Mouse (Mus musculus) neural tube, embryonic 11.5 days (tissue): ENCODE results near the gene Ublcp1. TPM values are rescaled to one million over a fixed set of nuclear protein-coding genes. Genes with fewer than 3 reads are reported as not detected.

Experiments
- ATAC-seq: fragments of 200-750 bp; cut with Nextera tagmentation; 2 replicates; pipeline ENCODE4 v1.8.0; 2017; ENCODE audit warnings: moderate number of reproducible peaks, mild to moderate bottlenecking, moderate TSS enrichment, moderate library complexity; ENCODE audit not compliant: insufficient read depth, low FRiP score, low TSS enrichment
- DNase-seq: peaks from one replicate; pipeline ENCODE4 v3.0.0-alpha.2; 2015; ENCODE audit warnings: low spot score
- H3K27ac ChIP-seq: fragments of 300-500 bp; sonication (generic); 2 replicates; pipeline ENCODE4 v1.5.1; 2014; ENCODE audit warnings: low read depth, mild to moderate bottlenecking, low read length
- H3K27me3 ChIP-seq: fragments of 300-500 bp; sonication (generic); 2 replicates; pipeline ENCODE4 v1.6.1; 2014; ENCODE audit warnings: mild to moderate bottlenecking, low read length, mixed read lengths; ENCODE audit not compliant: control insufficient read depth, insufficient read depth
- H3K36me3 ChIP-seq: fragments of 300-500 bp; sonication (generic); 2 replicates; pipeline ENCODE4 v1.6.1; 2014; ENCODE audit warnings: mild to moderate bottlenecking, low read length, moderate library complexity, mixed read lengths; ENCODE audit not compliant: control insufficient read depth, insufficient read depth
- H3K4me1 ChIP-seq: fragments of 300-500 bp; sonication (generic); 2 replicates; pipeline ENCODE4 v1.6.1; 2014; ENCODE audit warnings: low read length, mixed read lengths; ENCODE audit not compliant: control insufficient read depth, insufficient read depth
- H3K4me2 ChIP-seq: fragments of 300-500 bp; sonication (generic); 2 replicates; pipeline ENCODE4 v1.6.1; 2014; ENCODE audit warnings: low read depth, mild to moderate bottlenecking, moderate library complexity
- H3K4me3 ChIP-seq: fragments of 300-500 bp; sonication (generic); 2 replicates; pipeline ENCODE4 v1.5.1; 2014; ENCODE audit warnings: low read depth, low read length
- H3K9ac ChIP-seq: fragments of 300-500 bp; sonication (generic); 2 replicates; pipeline ENCODE4 v1.6.1; 2014; ENCODE audit warnings: mild to moderate bottlenecking, low read length
- H3K9me3 ChIP-seq: fragments of 300-500 bp; sonication (generic); 2 replicates; pipeline ENCODE4 v1.6.1; 2016; ENCODE audit warnings: low read length; ENCODE audit not compliant: control insufficient read depth
- WGBS: fragments of 180-500 bp; shearing (Covaris S2); extraction: QIAGEN DNeasy Blood & Tissue Kit; methylation state at CpG from one replicate; pipeline ENCODE4 v1.1.7; 2014; 5-methylcytosine and 5-hydroxymethylcytosine counted together
- polyA plus RNA-seq: library from polyadenylated mRNA; unstranded; fragments of >200 nt; fragmentation: Nextera tagmentation; extraction: Ambion mirVana; gene quantifications from 2 replicates; pipeline ENCODE4 v1.2.1, GENCODE M21; 2014

The Ublcp1 gene
- polyA plus RNA-seq, 1 experiment from 2014 or later, result 73.8 TPM

- DNase-seq, result no peak
- Histone ChIP-seq H3K9me3 (no peaks in the 10 kb centered on the region), H3K4me3 (no peak overlapping the region), H3K4me2 (no peak overlapping the region), H3K36me3 (no peaks in the 10 kb centered on the region), H3K4me1 (no peaks in the 10 kb centered on the region), H3K27me3 (no peaks in the 10 kb centered on the region), H3K9ac (no peak overlapping the region), H3K27ac (no peak overlapping the region)
- no peak for ATAC-seq
- WGBS, result 73% methylated on average over 13 of the region's 13 CpGs
Measured at GRCm38 (mm10) chr11:44498412-44499272, 28.3 kb upstream of the Ublcp1 start.

- WGBS, result 64% methylated on average over 3 of the region's 3 CpGs
- no peaks in the 10 kb centered on the region for H3K4me1 ChIP-seq
- no peaks in the 10 kb centered on the region for H3K27me3 ChIP-seq
- no peaks in the 10 kb centered on the region for H3K36me3 ChIP-seq
- no peak overlapping the region for H3K4me2 ChIP-seq
- H3K9me3 ChIP-seq, result no peaks in the 10 kb centered on the region
- ATAC-seq (no peak), DNase-seq (no peak)
- no peak overlapping the region for H3K9ac ChIP-seq
- H3K4me3 ChIP-seq, result no peak overlapping the region
- no peak overlapping the region for H3K27ac ChIP-seq
Measured at GRCm38 (mm10) chr11:44496217-44496616, 25.9 kb upstream of the Ublcp1 start.

GRCm38 (mm10) chr11:44494643-44495323, 24.5 kb upstream of the Ublcp1 start:
- no peak overlapping the region for H3K9ac ChIP-seq
- no peak for ATAC-seq
- H3K4me1 ChIP-seq, result no peaks in the 10 kb centered on the region
- H3K36me3 ChIP-seq, result no peaks in the 10 kb centered on the region
- no peaks in the 10 kb centered on the region for H3K27me3 ChIP-seq
- H3K4me3 ChIP-seq, result no peak overlapping the region
- no peaks in the 10 kb centered on the region for H3K9me3 ChIP-seq
- H3K27ac ChIP-seq, result no peak overlapping the region
- WGBS, result 80% methylated on average over 5 of the region's 5 CpGs
- no peak for DNase-seq
- no peak overlapping the region for H3K4me2 ChIP-seq

- Histone ChIP-seq H3K9me3 (no peaks in the 10 kb centered on the region), H3K27ac (no peak overlapping the region), H3K4me1 (no peaks in the 10 kb centered on the region), H3K36me3 (no peaks in the 10 kb centered on the region), H3K27me3 (no peaks in the 10 kb centered on the region), H3K4me2 (no peak overlapping the region), H3K4me3 (no peak overlapping the region), H3K9ac (no peak overlapping the region)
- 93% methylated on average over 1 of the region's 1 CpGs for WGBS
- DNase-seq, result no peak
- no peak for ATAC-seq
Measured at GRCm38 (mm10) chr11:44489117-44489516, 18.8 kb upstream of the Ublcp1 start.

GRCm38 (mm10) chr11:44485089-44485736, 14.9 kb upstream of the Ublcp1 start:
- 95% methylated on average over 7 of the region's 7 CpGs for WGBS
- no peak for ATAC-seq
- no peak overlapping the region for H3K27ac ChIP-seq

GRCm38 (mm10) chr11:44480246-44480645, 9.9 kb upstream of the Ublcp1 start:
- Histone ChIP-seq H3K4me2 (no peak overlapping the region), H3K27me3 (no peaks in the 10 kb centered on the region), H3K9ac (no peak overlapping the region), H3K4me1 (no peaks in the 10 kb centered on the region), H3K36me3 (no peaks in the 10 kb centered on the region), H3K27ac (no peak overlapping the region), H3K4me3 (no peak overlapping the region), H3K9me3 (no peaks in the 10 kb centered on the region)
- WGBS, result 86% methylated on average over 6 of the region's 6 CpGs
- ATAC-seq (no peak), DNase-seq (no peak)

More at GRCm38 (mm10) chr11:44485089-44485736, 14.9 kb upstream of the Ublcp1 start:
- Histone ChIP-seq H3K9ac (no peak overlapping the region), H3K27me3 (no peaks in the 10 kb centered on the region), H3K36me3 (no peaks in the 10 kb centered on the region), H3K4me2 (no peak overlapping the region), H3K9me3 (no peaks in the 10 kb centered on the region), H3K4me3 (no peak overlapping the region), H3K4me1 (no peaks in the 10 kb centered on the region)
- DNase-seq, result no peak

- Histone ChIP-seq H3K4me2 (no peak overlapping the region), H3K27ac (no peak overlapping the region), H3K9ac (no peak overlapping the region), H3K36me3 (no peaks in the 10 kb centered on the region), H3K27me3 (no peaks in the 10 kb centered on the region), H3K4me1 (no peaks in the 10 kb centered on the region), H3K4me3 (no peak overlapping the region), H3K9me3 (no peaks in the 10 kb centered on the region)
- no peak for DNase-seq
- no peak for ATAC-seq
- WGBS, result 89% methylated on average over 4 of the region's 4 CpGs
Measured at GRCm38 (mm10) chr11:44478382-44478781, 8.1 kb upstream of the Ublcp1 start.

- Histone ChIP-seq H3K4me3 (no peak overlapping the region), H3K4me1 (no peaks in the 10 kb centered on the region), H3K36me3 (no peaks in the 10 kb centered on the region), H3K27ac (no peak overlapping the region), H3K4me2 (no peak overlapping the region), H3K9me3 (no peaks in the 10 kb centered on the region), H3K9ac (no peak overlapping the region), H3K27me3 (no peaks in the 10 kb centered on the region)
- no peak for DNase-seq
- no peak for ATAC-seq
- 89% methylated on average over 2 of the region's 2 CpGs for WGBS
Measured at GRCm38 (mm10) chr11:44476445-44476844, 6.1 kb upstream of the Ublcp1 start.
